Mouse (Mus musculus) left cerebral cortex, postnatal 14 days (tissue): ENCODE measurements around the gene Trappc1. TPM values are rescaled to one million over a fixed set of nuclear protein-coding genes. Genes with fewer than 3 reads are reported as not detected.

ENCODE experiments used
- DNase-seq, 2 experiments: peaks; one replicate each; pipeline ENCODE4 v3.0.0; 2021 to 2022; ENCODE audit warnings: low spot score in 2 of 2, mixed read lengths in 1 of 2
- intact Hi-C: fragments of 180-260 bp; cut with DNase I; formaldehyde crosslinking; loops from one replicate; pipeline ENCODE4 v1.15.1; 2025
- total RNA-seq, 2 experiments: library from RNA; stranded (reverse); gene quantifications; 2 replicates each; pipeline ENCODE4 v1.2.3; 2021

Trappc1 gene
- total RNA-seq, 2 experiments from 2014 or later, result 60.1 to 67.7 TPM

DNA sequence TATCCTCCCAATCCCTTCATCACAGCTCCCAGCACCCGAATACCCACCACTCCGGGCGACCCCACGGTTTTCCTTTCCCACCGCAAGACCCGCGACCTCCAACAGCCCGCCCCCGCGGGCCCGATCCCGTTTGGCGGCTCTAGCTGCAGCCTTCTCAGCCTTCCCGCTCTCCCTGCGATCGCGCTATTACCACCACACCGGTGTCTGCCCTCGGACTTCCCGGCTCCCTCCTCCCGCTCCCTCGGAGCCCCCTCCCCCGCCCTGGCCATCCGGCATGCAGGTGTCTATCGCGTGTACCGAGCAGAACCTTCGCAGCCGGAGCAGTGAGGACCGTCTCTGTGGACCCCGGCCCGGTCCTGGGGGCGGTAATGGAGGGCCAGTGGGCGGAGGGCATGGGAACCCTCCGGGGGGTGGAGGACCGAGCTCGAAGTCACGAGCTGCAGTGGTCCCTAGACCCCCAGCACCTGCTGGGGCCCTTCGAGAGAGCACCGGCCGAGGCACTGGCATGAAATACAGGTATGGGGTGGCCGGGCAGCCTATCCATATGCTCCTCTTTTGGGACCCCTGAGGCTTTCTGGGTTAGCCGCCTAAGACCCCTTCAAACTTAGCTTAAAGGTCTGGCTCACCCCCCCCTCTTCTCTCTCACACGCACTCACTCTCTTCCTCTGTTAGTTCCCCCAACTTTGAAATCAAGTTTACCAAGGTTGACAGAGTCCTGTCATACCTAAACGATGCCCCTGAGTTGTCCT, 2.8 kb downstream of the Trappc1 start:
- peak in 1 of 2 experiments; percentile 30 for DNase-seq

DNA sequence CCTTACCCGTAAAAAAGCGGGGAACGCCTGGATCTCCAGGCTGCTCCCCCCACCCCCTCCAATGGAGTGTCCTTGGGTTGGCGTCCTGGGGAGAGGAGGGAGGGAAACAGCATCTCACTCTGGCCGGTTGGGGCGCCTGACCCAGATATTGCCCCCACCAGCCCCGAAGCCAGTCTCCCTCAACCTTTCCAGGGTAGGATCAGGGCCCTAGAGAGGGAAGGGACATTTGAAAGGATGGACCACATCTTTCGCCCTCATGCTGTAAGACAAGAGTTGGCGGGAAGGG, 3.3 kb downstream of the Trappc1 start:
- intact Hi-C loops, result loop anchor here (5.0 kb wide), 1 partner anchor 40 kb away; the partner anchor contains the start of gene Chd3
- no peak for DNase-seq

More for the DNA sequence above, 2.8 kb downstream of the Trappc1 start:
- intact Hi-C loops, result loop anchor here (5.0 kb wide), 1 partner anchor 41 kb away; the partner anchor contains the start of gene Chd3

GRCm38 (mm10) chr11:69327648-69328047, 3.9 kb downstream of the Trappc1 start:
- DNase-seq, result no peak
- intact Hi-C loops, result loop anchor here (5.0 kb wide), 1 partner anchor 40 kb away; the partner anchor contains the start of gene Chd3

DNA sequence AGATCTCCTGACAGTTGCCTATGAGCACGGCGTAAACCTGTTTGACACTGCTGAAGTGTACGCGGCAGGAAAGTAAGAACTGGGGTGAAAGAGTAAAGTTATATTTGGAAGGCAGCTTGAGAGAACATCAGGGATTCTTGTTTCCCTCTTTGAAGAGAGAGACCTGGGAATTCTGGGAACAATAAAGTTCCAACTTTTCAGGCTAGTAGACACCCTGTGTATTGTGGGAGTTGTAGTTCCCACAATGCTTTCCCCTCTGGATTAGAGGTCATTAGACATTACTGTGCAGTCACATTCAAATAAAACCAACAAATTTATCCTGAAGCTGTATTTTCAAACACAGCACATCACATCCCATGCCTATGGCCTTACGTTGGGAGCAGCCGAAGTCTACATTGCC, 4.7 kb downstream of the Trappc1 start:
- intact Hi-C loops, result loop anchor here (5.0 kb wide), 1 partner anchor 39 kb away; the partner anchor contains the start of gene Chd3
- DNase-seq, result no peak

GRCm38 (mm10) chr11:69331152-69331551, 7.4 kb downstream of the Trappc1 start:
- no peak for DNase-seq
- intact Hi-C loops, result no loop called here

DNA sequence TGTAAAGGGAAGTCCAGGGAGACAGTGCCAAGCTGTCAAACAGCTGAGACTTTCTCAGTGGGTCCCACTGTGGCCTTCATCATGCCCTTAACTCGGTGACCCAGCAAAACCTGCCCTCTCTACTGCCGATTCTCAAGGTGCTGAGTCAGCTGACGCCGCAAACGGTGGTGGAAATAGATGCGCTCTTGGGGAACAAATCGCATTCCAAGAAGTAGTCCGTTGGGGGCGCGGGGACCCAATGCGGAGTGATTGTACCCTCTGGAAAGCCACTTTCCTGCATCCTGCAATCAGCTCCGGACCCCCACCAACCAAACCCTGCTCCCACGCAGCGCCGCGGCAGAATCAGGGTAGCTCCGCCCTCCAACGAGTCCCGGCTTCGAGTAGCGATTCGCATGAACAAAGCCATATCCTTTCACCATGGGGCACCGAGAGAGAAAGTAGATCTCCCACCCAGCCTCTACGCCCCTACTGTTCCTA, 8.2 kb downstream of the Trappc1 start:
- DNase-seq, result peak; percentile 83 to 89
- intact Hi-C loops, result no loop called here

GRCm38 (mm10) chr11:69332713-69333253, 9.0 kb downstream of the Trappc1 start:
- DNase-seq, result no peak
- intact Hi-C loops, result no loop called here

- intact Hi-C loops, result no loop called here
- no peak for DNase-seq
Observed at GRCm38 (mm10) chr11:69333922-69334321, 10.1 kb downstream of the Trappc1 start.

- DNase-seq, result no peak
- intact Hi-C loops, result no loop called here
Observed at GRCm38 (mm10) chr11:69334796-69335195, 11.0 kb downstream of the Trappc1 start.

DNA sequence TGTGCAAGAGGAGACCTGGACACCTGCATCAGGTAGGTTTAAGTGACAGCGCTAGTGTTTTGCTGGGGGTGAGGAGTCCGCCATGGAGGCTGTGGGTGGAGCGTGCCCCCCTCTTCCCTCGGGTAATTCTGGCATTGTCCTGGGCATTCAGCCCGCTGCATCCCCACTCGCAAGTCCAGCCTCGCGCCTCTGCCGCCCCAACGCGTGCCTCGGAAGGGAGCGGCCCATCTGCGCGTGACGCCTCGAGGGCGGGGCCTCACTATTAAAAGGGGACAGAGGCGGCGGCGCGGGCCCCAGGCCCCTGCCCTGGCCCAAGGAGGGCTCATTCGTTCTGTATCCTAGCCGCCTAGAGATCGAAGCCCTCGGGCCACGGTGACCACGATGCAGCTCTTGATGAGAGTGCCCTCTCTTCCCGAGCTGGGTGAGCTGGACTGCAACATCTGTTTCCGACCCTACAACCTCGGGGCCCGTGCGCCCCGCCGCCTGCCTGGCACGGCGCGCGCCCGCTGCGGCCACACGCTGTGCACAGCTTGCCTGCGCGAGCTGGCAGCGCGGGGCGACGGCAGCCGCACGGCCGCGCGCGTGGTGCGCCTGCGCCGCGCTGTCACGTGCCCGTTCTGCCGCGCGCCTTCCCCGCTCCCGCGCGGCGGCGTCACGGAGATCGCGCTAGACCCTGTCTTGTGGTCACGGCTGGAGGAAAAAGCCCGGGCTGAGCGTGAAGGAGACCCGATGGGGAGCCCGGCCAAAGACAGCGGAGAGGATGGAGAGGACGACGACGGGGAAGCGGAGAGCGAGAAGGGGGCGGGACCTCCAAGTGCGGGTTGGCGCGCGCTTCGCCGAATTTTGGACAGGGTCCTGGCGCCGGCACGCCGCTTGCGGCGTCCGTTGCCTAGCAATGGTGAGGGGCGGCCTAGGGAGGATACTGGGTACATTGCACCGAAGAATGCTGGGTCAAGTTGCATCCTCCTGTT, 16.7 kb downstream of the Trappc1 start, which contains the start of gene Rnf227:
Gene Rnf227, plus strand, starts transcription at position 301 of the 971 bp plus-strand sequence.
- peak; percentile 69 to 77 for DNase-seq
- intact Hi-C loops, result loop anchor here (2.0 kb wide), 1 partner anchor 26 kb away; no protein-coding TSS in a partner anchor

GRCm38 (mm10) chr11:69346441-69346840, 22.7 kb downstream of the Trappc1 start:
- DNase-seq, result no peak
- intact Hi-C loops, result no loop called here

DNA sequence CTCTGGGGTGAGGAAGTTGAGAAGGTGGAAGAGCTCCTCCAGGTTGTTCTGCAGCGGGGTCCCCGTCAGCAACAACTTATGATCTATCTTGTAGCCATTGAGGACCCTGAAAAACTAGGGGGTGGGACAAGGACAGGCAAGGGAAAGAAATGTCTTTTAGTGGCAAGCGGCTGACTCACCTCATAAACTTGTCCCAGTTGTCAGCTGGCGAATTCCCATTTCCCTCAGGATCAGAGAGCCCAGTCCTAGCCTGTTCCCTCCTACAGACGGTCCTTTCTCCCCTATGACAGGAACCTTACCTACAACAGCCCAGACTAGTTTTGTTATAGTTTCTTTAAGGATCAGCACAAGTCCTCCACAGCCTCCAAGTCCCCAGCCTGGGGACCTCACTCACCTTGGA, 32.8 kb downstream of the Trappc1 start:
- no peak for DNase-seq
- intact Hi-C loops, result no loop called here

DNA sequence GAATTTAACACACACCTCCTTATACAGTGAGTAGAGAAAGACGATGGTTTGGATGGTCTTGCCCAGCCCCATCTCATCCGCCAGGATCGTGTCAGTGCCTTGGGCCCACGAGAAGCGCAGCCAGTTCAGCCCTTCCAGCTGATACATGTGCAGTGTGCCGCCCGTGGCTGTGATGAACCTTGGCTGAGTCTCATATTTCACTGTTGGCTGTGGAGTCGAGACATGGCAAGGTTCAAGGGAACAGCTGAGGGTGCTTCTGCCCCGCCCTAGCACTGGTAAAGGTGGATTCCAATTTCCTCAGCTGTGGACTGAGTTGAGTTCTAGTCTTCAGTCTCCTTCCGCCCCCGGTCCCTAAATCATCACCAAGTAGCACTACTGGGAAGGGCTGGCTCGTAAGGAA, 33.9 kb downstream of the Trappc1 start:
- intact Hi-C loops, result loop anchor here (1.0 kb wide), 1 partner anchor 8 kb away; no protein-coding TSS in a partner anchor
- DNase-seq, result no peak

DNA sequence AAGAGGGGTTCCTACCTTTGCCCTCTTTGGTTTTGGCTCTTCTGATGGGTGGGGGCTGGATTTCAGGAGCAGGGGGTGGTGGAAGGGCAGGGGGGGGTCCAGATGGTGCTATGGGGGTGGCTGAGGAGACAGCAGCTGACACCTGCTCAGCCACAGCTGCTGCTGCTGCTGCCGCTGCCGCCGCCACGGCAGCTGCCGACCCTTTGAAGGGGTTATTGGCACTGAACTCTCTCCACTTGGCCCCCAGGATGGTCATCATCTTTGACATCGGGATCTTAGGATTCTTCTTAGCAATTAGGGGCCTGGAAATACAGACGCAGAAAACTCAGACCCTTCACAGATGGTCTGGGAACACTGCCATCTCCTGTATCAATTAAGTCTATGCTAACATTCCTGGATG, 38.2 kb downstream of the Trappc1 start:
- intact Hi-C loops, result no loop called here
- no peak for DNase-seq

GRCm38 (mm10) chr11:69362479-69362878, 38.7 kb downstream of the Trappc1 start:
- intact Hi-C loops, result no loop called here
- no peak for DNase-seq

- DNase-seq, result no peak
- intact Hi-C loops, result no loop called here
Observed at GRCm38 (mm10) chr11:69364376-69364775, 40.6 kb downstream of the Trappc1 start.

- intact Hi-C loops, result loop anchor here (5.0 kb wide), 2 partner anchors 38 to 243 kb away; partner anchors contain the start of genes 9130213A22Rik, Hes7 and Kcnab3
- peak; percentile 89 to 94 for DNase-seq
Observed at GRCm38 (mm10) chr11:69364910-69365309, 41.1 kb downstream of the Trappc1 start.

DNA sequence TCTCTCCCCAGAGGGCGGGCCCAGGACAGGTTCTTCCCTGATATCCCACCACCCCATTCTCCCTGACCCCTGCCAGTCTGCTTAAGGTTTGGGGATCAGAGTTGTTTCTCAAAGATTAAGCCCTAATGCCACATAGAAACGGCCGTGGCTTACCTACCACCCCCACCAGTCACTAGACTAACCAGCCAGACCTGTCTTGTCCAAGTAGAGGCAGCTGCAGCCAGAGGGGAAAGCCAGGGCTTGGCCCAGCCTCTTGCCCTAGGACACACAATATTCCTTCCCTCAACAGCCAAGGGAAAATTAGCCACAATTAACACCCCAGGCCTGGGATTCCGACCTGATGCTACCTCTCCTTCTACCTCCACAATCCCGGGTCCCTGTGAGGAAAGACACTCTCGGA, 41.9 kb downstream of the Trappc1 start:
- intact Hi-C loops, result loop anchor here (2.0 to 5.0 kb wide), 3 partner anchors 25 to 243 kb away; partner anchors contain the start of genes 9130213A22Rik, Hes7, Kcnab3 and Rnf227
- no peak for DNase-seq

DNA sequence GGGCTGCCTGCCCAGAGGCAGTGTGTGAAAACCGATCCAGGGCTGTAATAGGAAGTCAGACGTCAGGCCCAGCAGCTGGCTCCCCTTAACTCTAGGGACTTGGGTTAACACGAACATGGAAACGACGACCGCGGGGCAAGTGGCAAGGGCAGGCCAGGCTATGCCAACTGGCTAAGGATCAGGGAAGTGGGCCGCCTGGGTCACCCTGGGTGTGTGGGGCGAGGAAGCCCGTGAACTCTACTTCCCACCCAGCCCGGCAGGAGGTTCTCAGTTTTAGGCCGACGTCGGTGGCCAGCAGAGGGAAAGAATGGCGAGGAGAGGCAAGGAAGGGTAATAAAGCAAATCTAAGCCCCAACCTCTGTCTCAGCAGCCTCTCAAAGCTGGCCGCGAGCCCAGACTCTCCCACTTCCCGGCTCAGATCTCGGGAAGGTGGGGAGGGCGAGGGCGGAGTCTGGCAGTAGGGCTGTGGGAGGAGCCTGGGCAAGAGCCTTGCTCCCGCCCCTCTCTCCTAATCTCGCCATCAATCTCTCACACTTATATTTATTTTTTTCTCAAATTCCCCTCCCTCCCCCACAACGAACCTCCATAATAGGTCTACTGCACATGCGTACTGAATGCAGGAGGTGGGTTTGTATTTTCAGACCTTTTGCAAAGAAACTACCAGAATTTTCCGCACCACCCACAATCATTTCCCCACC, 42.5 kb downstream of the Trappc1 start:
- DNase-seq, result peak; percentile 96 to 98
- intact Hi-C loops, result loop anchor here (2.0 to 5.0 kb wide), 3 partner anchors 26 to 244 kb away; partner anchors contain the start of genes 9130213A22Rik, Hes7, Kcnab3 and Rnf227
